Mouse (Mus musculus): ENCODE results near the gene Cdkn1a.

GRCm38 (mm10) chr17:29078519-29079383, 12.0 kb upstream of the Cdkn1a start:
- TF ChIP-seq CTCF (IDR thresholded peaks at IDR 0.05; ENCODE audit: extremely low read depth, insufficient read length, insufficient replicate concordance, low read depth, low read length) (no peak), POLR2A (IDR thresholded peaks at IDR 0.05; ENCODE audit: low read depth, low read length) (no peak)

Data from small intestine, adult 2 months (tissue).